Comparison of ENCODE assay signal across 8 mouse cellular contexts in the genomic region with DNA sequence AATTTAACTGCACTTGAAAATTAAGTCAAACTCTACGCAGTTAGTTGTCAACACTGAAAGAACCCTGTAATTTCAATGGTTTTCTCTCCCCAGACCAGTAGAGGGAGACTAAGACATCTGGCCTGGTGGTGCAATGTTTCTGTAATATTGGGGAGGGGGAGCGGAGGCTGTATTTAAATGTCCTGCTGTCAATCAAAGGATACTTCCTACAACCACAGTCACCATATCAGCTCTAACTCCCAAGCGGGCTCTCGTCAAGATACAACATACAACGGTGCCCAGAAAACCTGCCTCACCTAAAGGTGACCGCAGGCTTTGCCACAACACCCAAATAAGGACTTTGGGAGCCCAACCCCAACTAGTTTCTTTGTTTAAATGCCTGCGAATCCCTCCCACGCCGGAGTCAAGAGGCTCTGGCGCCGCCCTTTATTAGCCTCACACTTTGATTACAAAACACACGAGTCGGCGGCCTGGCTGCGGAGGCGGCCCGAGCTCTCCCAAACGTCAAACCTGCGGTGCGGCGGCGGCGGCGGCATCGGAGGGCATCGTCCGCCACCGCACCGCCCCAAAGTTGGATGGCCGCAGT. TPM values are rescaled to one million over a fixed set of nuclear protein-coding genes. Genes with fewer than 3 reads are reported as not detected.
A peak's percentile ranks its signal among the peaks of the same experiment; 100 is the strongest.
DNase-seq lines count a peak whose midpoint lies in the region; ATAC-seq and TF ChIP-seq lines count a peak whose summit lies in the region.

No protein-coding gene starts in this region.

- no peaks in the 10 kb centered on the region for H3K36me3 ChIP-seq in heart, embryonic 13.5 days
- no peaks in the 10 kb centered on the region for H3K36me3 ChIP-seq in kidney, postnatal 0 days (ENCODE audit: insufficient read depth, low read length)
- H3K36me3 ChIP-seq in liver, embryonic 15.5 days (replicated peaks): 0 out of 2 replicates have a peak, but pooled peaks cover 3% of the 10 kb centered on the region
- no peaks in the 10 kb centered on the region for H3K36me3 ChIP-seq in neural tube, embryonic 11.5 days (ENCODE audit: control insufficient read depth, insufficient read depth, low read length)
- H3K36me3 ChIP-seq in stomach, embryonic 16.5 days (ENCODE audit: control insufficient read depth, insufficient read depth, low read length): no peaks in the 10 kb centered on the region

- DNase-seq in CD8-positive naive resting alpha-beta T cell, adult 2 months (ENCODE audit: low read depth in 2 of 2, low spot score in 2 of 2): peak; percentile 76 to 84
- DNase-seq in brain, embryonic 18.5 days (ENCODE audit: low read depth, low spot score): peak; percentile 64
- peak; percentile 76 for DNase-seq in fibroblast of lung, adult 2 months (ENCODE audit: low read depth)
- DNase-seq in kidney, postnatal 0 days (ENCODE audit: low spot score): peak; percentile 96
- peak; percentile 79 for DNase-seq in neural tube, embryonic 11.5 days (ENCODE audit: low spot score)

- no peaks in the 10 kb centered on the region for H3K9me3 ChIP-seq in heart, embryonic 13.5 days
- no peaks in the 10 kb centered on the region for H3K9me3 ChIP-seq in kidney, postnatal 0 days (replicated peaks; ENCODE audit: low read length)
- no peaks in the 10 kb centered on the region for H3K9me3 ChIP-seq in liver, embryonic 15.5 days (replicated peaks)
- H3K9me3 ChIP-seq in neural tube, embryonic 11.5 days (ENCODE audit: control insufficient read depth, low read length): no peaks in the 10 kb centered on the region
- H3K9me3 ChIP-seq in stomach, embryonic 16.5 days (replicated peaks; ENCODE audit: control insufficient read depth, low read length): no peaks in the 10 kb centered on the region

- peaks cover 28% of the 10 kb centered on the region for H3K4me1 ChIP-seq in heart, embryonic 13.5 days
- H3K4me1 ChIP-seq in kidney, postnatal 0 days (replicated peaks; ENCODE audit: insufficient read depth, low read length): no peaks in the 10 kb centered on the region
- H3K4me1 ChIP-seq in liver, embryonic 15.5 days (replicated peaks): peaks cover 43% of the 10 kb centered on the region
- H3K4me1 ChIP-seq in neural tube, embryonic 11.5 days (ENCODE audit: control insufficient read depth, insufficient read depth, low read length): peaks cover 4% of the 10 kb centered on the region; the same call in 1 of the 2 replicates
- H3K4me1 ChIP-seq in stomach, embryonic 16.5 days (ENCODE audit: control insufficient read depth, insufficient read depth, low read length): 0 out of 2 replicates have a peak, but pooled peaks cover 5% of the 10 kb centered on the region

- WGBS in heart, embryonic 13.5 days: under 1% methylated on average over 30 of the region's 30 CpGs
- WGBS in kidney, postnatal 0 days: under 1% methylated on average over 30 of the region's 30 CpGs
- WGBS in liver, embryonic 15.5 days (ENCODE audit: insufficient replicate concordance): under 1% methylated on average over 30 of the region's 30 CpGs
- under 1% methylated on average over 30 of the region's 30 CpGs for WGBS in neural tube, embryonic 11.5 days
- under 1% methylated on average over 30 of the region's 30 CpGs for WGBS in stomach, embryonic 16.5 days

- H3K27ac ChIP-seq in heart, embryonic 13.5 days (replicated peaks): peak overlapping the region; percentile 98
- peak overlapping the region; percentile 98 for H3K27ac ChIP-seq in kidney, postnatal 0 days
- H3K27ac ChIP-seq in liver, embryonic 15.5 days (replicated peaks): peak overlapping the region; percentile 98
- H3K27ac ChIP-seq in neural tube, embryonic 11.5 days (ENCODE audit: low read depth, low read length): peak overlapping the region; percentile 99
- peak overlapping the region; percentile 99 for H3K27ac ChIP-seq in stomach, embryonic 16.5 days (ENCODE audit: low read length)

- peak overlapping the region; percentile 98 for H3K9ac ChIP-seq in heart, embryonic 13.5 days
- peak overlapping the region; percentile 99 for H3K9ac ChIP-seq in kidney, postnatal 0 days (ENCODE audit: low read depth, low read length)
- peak overlapping the region; percentile 100 for H3K9ac ChIP-seq in liver, embryonic 15.5 days
- peak overlapping the region; percentile 98 for H3K9ac ChIP-seq in neural tube, embryonic 11.5 days (ENCODE audit: low read length)
- H3K9ac ChIP-seq in stomach, embryonic 16.5 days (ENCODE audit: low read length): peak overlapping the region; percentile 98

- H3K4me2 ChIP-seq in heart, embryonic 13.5 days: peak overlapping the region; percentile 83
- peak overlapping the region; percentile 74 for H3K4me2 ChIP-seq in kidney, postnatal 0 days (ENCODE audit: low read length)
- H3K4me2 ChIP-seq in liver, embryonic 15.5 days: peak overlapping the region; percentile 96
- peak overlapping the region; percentile 74 for H3K4me2 ChIP-seq in neural tube, embryonic 11.5 days (ENCODE audit: low read depth)
- H3K4me2 ChIP-seq in stomach, embryonic 16.5 days (ENCODE audit: low read depth, low read length): peak overlapping the region; percentile 55

- no peaks in the 10 kb centered on the region for H3K27me3 ChIP-seq in heart, embryonic 13.5 days (replicated peaks)
- no peaks in the 10 kb centered on the region for H3K27me3 ChIP-seq in kidney, postnatal 0 days (ENCODE audit: insufficient read depth, low read length)
- peaks cover 4% of the 10 kb centered on the region; the same call in 1 of the 2 replicates for H3K27me3 ChIP-seq in liver, embryonic 15.5 days
- no peaks in the 10 kb centered on the region for H3K27me3 ChIP-seq in neural tube, embryonic 11.5 days (ENCODE audit: control insufficient read depth, insufficient read depth, low read length)
- no peaks in the 10 kb centered on the region for H3K27me3 ChIP-seq in stomach, embryonic 16.5 days (ENCODE audit: control insufficient read depth, insufficient read depth, low read length)

- peak; percentile 90 for TF ChIP-seq CTCF in kidney, postnatal 0 days (IDR thresholded peaks at IDR 0.05; ENCODE audit: low read depth)

- H3K4me3 ChIP-seq in heart, embryonic 13.5 days: peak overlapping the region; percentile 92
- H3K4me3 ChIP-seq in kidney, postnatal 0 days (replicated peaks; ENCODE audit: low read depth, low read length): peak overlapping the region; percentile 99
- H3K4me3 ChIP-seq in liver, embryonic 15.5 days (replicated peaks): peak overlapping the region; percentile 99
- H3K4me3 ChIP-seq in neural tube, embryonic 11.5 days (ENCODE audit: low read depth, low read length): peak overlapping the region; percentile 99
- peak overlapping the region; percentile 98 for H3K4me3 ChIP-seq in stomach, embryonic 16.5 days (replicated peaks; ENCODE audit: low read length)

- ATAC-seq in heart, embryonic 13.5 days (ENCODE audit: extremely low read depth, insufficient number of reproducible peaks, low FRiP score, low TSS enrichment): peak; percentile 17; the same call in 1 of the 2 replicates
- peak; percentile 22 for ATAC-seq in kidney, postnatal 0 days (replicated peaks; ENCODE audit: low FRiP score, low read depth)
- peak; percentile 23 for ATAC-seq in liver, embryonic 15.5 days (ENCODE audit: insufficient read depth)
- ATAC-seq in neural tube, embryonic 11.5 days (ENCODE audit: insufficient read depth, low FRiP score, low TSS enrichment): peak; percentile 33
- ATAC-seq in stomach, embryonic 16.5 days (ENCODE audit: insufficient read depth, low FRiP score): peak; percentile 48; the same call in 1 of the 2 replicates

RNA-seq across cellular contexts. Expression of a gene that starts 1.4 kb away (rescaled TPM):
- 3.6 and 3.7 TPM in 2 replicates for polyA plus RNA-seq in heart, embryonic 13.5 days (2015; fragmentation: Nextera tagmentation; extraction: Ambion mirVana)
- polyA plus RNA-seq in kidney, postnatal 0 days (2015; fragmentation: Nextera tagmentation; extraction: Ambion mirVana): 3.9 and 4.3 TPM in 2 replicates
- polyA plus RNA-seq in liver, embryonic 15.5 days (2015; fragmentation: Nextera tagmentation; extraction: Ambion mirVana): 12.1 and 12.5 TPM in 2 replicates
- polyA plus RNA-seq in neural tube, embryonic 11.5 days (2014; fragmentation: Nextera tagmentation; extraction: Ambion mirVana): 18.5 and 19.7 TPM in 2 replicates
- polyA plus RNA-seq in stomach, embryonic 16.5 days (2015; fragmentation: Nextera tagmentation; extraction: Ambion mirVana): 5.6 and 6.6 TPM in 2 replicates

Comparison
In these comparisons a context has a peak if more than half of its experiments do, and no peak if none do; other contexts are left out.
1. Peak in every context shown above with its lines: DNase-seq, ATAC-seq, H3K4me3 ChIP-seq and H3K27ac ChIP-seq.